Mouse (Mus musculus) forebrain, embryonic 11.5 days (tissue): ENCODE results near the gene Siglecg. TPM values are rescaled to one million over a fixed set of nuclear protein-coding genes. Genes with fewer than 3 reads are reported as not detected.
A peak's percentile ranks its signal among the peaks of the same experiment; 100 is the strongest.

ENCODE experiments used
- ATAC-seq: fragments of 200-750 bp; cut with Nextera tagmentation; replicated peaks from 2 replicates; pipeline ENCODE4 v1.8.0; 2017; ENCODE audit warnings: moderate TSS enrichment; ENCODE audit not compliant: low FRiP score
- DNase-seq: peaks from one replicate; pipeline ENCODE4 v3.0.0-alpha.2; 2017; ENCODE audit warnings: low spot score
- H3K27ac ChIP-seq: fragments of 300-500 bp; sonication (generic); 2 replicates; pipeline ENCODE4 v1.5.1; 2014; ENCODE audit warnings: low read depth, low read length
- H3K27me3 ChIP-seq: fragments of 300-500 bp; sonication (generic); 2 replicates; pipeline ENCODE4 v1.6.1; 2014; ENCODE audit warnings: mild to moderate bottlenecking, low read length, mixed read lengths; ENCODE audit not compliant: control insufficient read depth, insufficient read depth
- H3K36me3 ChIP-seq: fragments of 300-500 bp; sonication (generic); 2 replicates; pipeline ENCODE4 v1.6.1; 2014; ENCODE audit warnings: mild to moderate bottlenecking, low read length, moderate library complexity, mixed read lengths; ENCODE audit not compliant: control insufficient read depth, insufficient read depth
- H3K4me1 ChIP-seq: fragments of 300-500 bp; sonication (generic); replicated peaks from 2 replicates; pipeline ENCODE4 v1.6.1; 2014; ENCODE audit warnings: low read length, mixed read lengths; ENCODE audit not compliant: control insufficient read depth, insufficient read depth
- H3K4me2 ChIP-seq: fragments of 300-500 bp; sonication (generic); 2 replicates; pipeline ENCODE4 v1.6.1; 2014; ENCODE audit warnings: low read depth, mild to moderate bottlenecking, low read length, moderate library complexity, mixed read lengths; ENCODE audit not compliant: severe bottlenecking
- H3K4me3 ChIP-seq: fragments of 300-500 bp; sonication (generic); 2 replicates; pipeline ENCODE4 v1.5.1; 2014; ENCODE audit warnings: low read depth, low read length
- H3K9ac ChIP-seq: fragments of 300-500 bp; sonication (generic); 2 replicates; pipeline ENCODE4 v1.6.1; 2014; ENCODE audit warnings: low read length
- H3K9me3 ChIP-seq: fragments of 300-500 bp; sonication (generic); 2 replicates; pipeline ENCODE4 v1.6.1; 2016; ENCODE audit warnings: low read length, mixed read lengths; ENCODE audit not compliant: control insufficient read depth
- WGBS: fragments of 180-500 bp; shearing (Covaris S2); extraction: QIAGEN DNeasy Blood & Tissue Kit; methylation state at CpG from one replicate; pipeline ENCODE4 v1.1.7; 2014; 5-methylcytosine and 5-hydroxymethylcytosine counted together
- polyA plus RNA-seq: library from polyadenylated mRNA; unstranded; fragments of >200 nt; fragmentation: Nextera tagmentation; extraction: Ambion mirVana; gene quantifications from 2 replicates; pipeline ENCODE4 v1.2.1, GENCODE M21; 2014

Gene Siglecg
- polyA plus RNA-seq: 0.04 TPM in 1 of 2 replicates, not detected in the other

DNA sequence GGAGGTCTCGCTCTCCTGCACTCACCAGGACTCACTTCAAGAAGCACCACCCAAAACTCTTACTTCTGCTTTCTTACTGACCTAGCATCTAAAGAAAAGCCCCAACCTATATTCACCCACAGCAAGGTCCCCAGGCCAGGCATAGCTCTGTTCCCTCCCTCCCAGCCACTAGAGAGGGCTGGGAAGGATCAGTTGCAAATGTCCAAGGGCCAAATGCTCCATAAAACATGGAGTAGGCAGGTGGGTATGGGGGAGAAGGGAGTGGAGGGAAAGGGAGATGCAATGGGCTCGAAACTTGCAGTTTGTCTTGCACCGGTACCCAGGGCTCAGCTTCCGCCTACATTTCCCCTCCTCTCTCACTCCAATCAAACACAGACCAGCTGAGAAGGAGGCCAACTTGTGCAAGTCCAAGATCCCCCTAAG, at the start of gene Siglecg:
TSS of gene Siglecg (plus strand) at position 74 of the 423 bp plus-strand sequence.
- H3K4me1 ChIP-seq: no peaks in the 10 kb centered on the region
- H3K27ac ChIP-seq: no peak within 1 kb of the TSS
- ATAC-seq: no peak
- H3K9ac ChIP-seq: no peak within 1 kb of the TSS
- no peak within 1 kb of the TSS for H3K4me2 ChIP-seq
- no peaks in the 10 kb centered on the region for H3K9me3 ChIP-seq
- DNase-seq: no peak
- no peaks in the 10 kb centered on the region for H3K27me3 ChIP-seq
- 91% methylated on average over 4 of the region's 4 CpGs for WGBS
- H3K36me3 ChIP-seq: no peaks in the 10 kb centered on the region
- H3K4me3 ChIP-seq: no peak within 1 kb of the TSS

DNA sequence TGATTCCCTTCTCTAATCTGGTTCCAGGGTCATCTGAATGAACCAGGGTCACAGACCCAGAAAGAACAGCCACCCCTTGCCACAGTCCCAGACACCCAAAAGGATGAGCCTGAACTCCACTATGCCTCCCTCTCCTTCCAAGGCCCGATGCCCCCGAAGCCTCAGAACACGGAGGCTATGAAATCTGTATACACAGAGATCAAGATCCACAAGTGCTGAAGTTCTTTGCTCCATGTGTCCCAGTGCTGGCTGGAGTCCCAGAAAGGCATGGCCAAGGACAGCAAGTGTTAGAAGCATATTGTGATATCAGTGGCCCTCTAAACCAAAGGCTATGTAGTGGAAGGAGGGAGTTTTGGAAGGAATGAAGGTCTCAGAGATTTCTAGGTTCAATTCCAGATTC, 49.4 kb upstream of the Siglecg start:
- Histone ChIP-seq H3K4me2 (no peak overlapping the region), H3K27me3 (no peaks in the 10 kb centered on the region), H3K9ac (no peak overlapping the region), H3K9me3 (no peaks in the 10 kb centered on the region), H3K4me3 (no peak overlapping the region), H3K27ac (no peak overlapping the region), H3K4me1 (no peaks in the 10 kb centered on the region), H3K36me3 (no peaks in the 10 kb centered on the region)
- ATAC-seq: no peak
- no peak for DNase-seq
- WGBS: 93% methylated on average over 3 of the region's 3 CpGs

DNA sequence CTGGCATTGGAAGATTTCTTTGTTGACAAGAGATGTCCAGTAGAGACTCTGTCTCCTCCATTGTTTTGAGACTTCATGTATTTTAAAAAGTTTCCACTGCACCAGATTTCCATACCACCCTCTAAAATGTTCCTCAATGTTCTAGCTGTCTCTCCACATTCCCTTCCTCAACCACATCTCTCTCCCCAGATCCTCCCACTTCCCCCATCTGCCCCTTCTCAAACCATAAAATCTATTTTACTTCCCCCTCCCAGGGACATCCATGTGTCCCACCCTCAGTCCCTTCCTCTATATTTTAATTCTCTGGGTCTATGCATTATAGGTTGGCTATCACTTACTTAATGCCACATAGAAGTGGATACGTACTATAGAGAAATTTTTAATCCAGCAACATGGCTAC, 46.6 kb upstream of the Siglecg start:
- no peaks in the 10 kb centered on the region for H3K4me1 ChIP-seq
- H3K4me2 ChIP-seq: no peak overlapping the region
- no peak for ATAC-seq
- no peaks in the 10 kb centered on the region for H3K36me3 ChIP-seq
- no peak overlapping the region for H3K27ac ChIP-seq
- H3K9me3 ChIP-seq: no peaks in the 10 kb centered on the region
- no peak for DNase-seq
- WGBS: 93% methylated on average over 1 of the region's 1 CpGs
- no peaks in the 10 kb centered on the region for H3K27me3 ChIP-seq
- no peak overlapping the region for H3K4me3 ChIP-seq
- no peak overlapping the region for H3K9ac ChIP-seq

DNA sequence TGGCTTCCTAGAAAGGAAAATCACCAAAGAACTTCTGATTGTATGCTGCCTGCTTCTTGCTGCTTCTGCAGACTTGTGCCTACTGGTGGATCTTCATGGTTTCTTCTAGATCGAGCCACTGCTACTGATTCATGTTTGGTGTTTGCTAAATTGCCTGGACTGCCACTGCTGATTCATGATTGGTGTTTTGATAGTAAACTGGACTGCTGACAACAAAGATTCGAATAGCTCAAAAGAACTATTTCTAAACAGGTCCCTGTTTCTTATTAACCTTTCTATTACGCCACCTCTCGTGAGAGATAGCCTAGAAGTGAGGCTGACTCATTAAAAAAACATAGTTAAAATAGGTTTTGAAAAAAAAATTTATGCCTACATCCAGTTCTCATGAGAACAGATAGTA, 46.0 kb upstream of the Siglecg start:
- Histone ChIP-seq H3K27ac (no peak overlapping the region), H3K36me3 (no peaks in the 10 kb centered on the region), H3K27me3 (no peaks in the 10 kb centered on the region), H3K4me2 (no peak overlapping the region), H3K9me3 (no peaks in the 10 kb centered on the region), H3K9ac (no peak overlapping the region), H3K4me3 (no peak overlapping the region), H3K4me1 (no peaks in the 10 kb centered on the region)
- DNase-seq: no peak
- ATAC-seq: no peak
- 81% methylated on average over 4 of the region's 4 CpGs for WGBS

DNA sequence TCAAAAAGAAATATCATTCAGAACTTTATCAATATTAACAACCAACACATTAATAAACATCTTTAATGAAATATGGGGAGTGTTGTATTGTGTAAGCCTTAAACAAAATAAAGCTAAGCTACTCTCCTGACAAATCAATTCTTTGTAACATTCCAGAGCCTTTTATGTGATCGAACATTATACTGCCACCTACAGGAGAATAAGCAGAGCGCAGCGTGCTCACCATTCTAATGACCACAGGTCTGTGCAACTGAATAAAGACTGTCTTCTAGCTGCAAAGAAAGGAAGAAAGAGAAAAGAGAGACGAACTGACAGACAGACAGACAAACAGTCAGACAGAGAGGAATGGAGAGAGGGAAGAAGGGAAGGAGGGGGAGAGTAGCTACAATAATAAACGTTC, 29.8 kb upstream of the Siglecg start:
- no peak overlapping the region for H3K9ac ChIP-seq
- H3K27ac ChIP-seq: no peak overlapping the region
- H3K4me2 ChIP-seq: no peak overlapping the region
- WGBS: 17% methylated on average over 5 of the region's 5 CpGs
- H3K36me3 ChIP-seq: no peaks in the 10 kb centered on the region
- ATAC-seq (no peak), DNase-seq (peak; percentile 62)
- no peaks in the 10 kb centered on the region for H3K4me1 ChIP-seq
- H3K27me3 ChIP-seq: no peaks in the 10 kb centered on the region
- no peak overlapping the region for H3K4me3 ChIP-seq
- H3K9me3 ChIP-seq: no peaks in the 10 kb centered on the region

DNA sequence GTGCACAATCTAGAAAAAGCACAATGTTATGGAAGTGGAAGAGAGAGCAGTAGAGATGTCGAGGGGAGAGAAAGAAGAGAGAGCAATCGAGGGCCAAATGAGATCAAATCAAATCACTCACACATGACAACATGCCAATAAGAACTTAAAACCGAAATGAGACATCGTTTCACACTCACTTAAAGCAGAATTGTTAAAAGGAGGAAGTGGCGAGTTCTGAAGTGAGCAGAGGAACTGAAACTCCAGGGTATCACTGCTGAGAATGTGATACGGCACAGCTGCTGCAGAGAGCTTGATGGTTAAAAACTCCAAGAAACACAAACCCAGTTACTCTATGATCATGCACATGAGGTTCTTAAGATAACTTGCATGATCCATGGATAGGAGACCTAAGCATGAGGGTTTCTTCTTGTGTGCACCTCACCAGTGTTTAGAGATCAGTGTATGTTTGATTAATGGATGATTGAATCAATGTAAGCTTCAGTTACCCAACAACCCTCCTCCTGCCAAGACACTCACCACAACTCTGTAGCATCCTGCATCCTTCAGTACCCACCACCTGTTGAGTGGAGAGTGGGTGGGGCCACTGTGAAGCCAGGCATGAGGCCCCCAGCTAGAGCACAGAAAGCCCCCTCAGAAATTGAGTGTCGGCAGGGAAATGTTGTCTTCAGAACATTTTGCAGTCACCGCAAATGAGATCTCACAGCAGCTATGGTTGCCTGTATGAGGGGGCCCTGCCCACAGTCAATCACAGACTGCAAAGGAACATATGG, 15.5 kb upstream of the Siglecg start:
- Histone ChIP-seq H3K9ac (no peak overlapping the region), H3K4me2 (no peak overlapping the region), H3K36me3 (no peaks in the 10 kb centered on the region), H3K4me1 (no peaks in the 10 kb centered on the region), H3K4me3 (no peak overlapping the region), H3K9me3 (no peaks in the 10 kb centered on the region), H3K27ac (no peak overlapping the region), H3K27me3 (no peaks in the 10 kb centered on the region)
- DNase-seq (no peak), ATAC-seq (no peak)
- 80% methylated on average over 8 of the region's 8 CpGs for WGBS

DNA sequence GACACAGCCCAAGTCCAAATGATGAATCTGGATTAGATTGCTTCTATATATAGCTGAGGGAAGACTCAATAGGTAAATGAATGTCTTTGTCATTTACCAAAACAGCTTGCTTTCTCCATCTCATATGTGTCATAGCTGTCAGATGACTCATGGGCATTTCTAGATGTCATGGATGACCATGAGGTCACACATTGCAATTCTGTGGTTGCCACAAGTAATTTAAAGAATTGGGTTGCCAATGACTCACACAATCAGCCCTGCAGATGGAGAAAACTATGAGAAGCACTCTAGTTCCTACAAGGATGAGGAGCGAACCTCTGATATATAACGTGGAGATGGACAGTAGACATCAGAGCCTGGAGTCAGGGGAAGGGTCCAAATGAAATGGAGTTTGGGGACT, 8.5 kb upstream of the Siglecg start:
- ATAC-seq: no peak
- Histone ChIP-seq H3K4me3 (no peak overlapping the region), H3K27me3 (no peaks in the 10 kb centered on the region), H3K4me2 (no peak overlapping the region), H3K4me1 (no peaks in the 10 kb centered on the region), H3K27ac (no peak overlapping the region), H3K9me3 (no peaks in the 10 kb centered on the region), H3K9ac (no peak overlapping the region), H3K36me3 (no peaks in the 10 kb centered on the region)
- DNase-seq: no peak
- 81% methylated on average over 2 of the region's 2 CpGs for WGBS

DNA sequence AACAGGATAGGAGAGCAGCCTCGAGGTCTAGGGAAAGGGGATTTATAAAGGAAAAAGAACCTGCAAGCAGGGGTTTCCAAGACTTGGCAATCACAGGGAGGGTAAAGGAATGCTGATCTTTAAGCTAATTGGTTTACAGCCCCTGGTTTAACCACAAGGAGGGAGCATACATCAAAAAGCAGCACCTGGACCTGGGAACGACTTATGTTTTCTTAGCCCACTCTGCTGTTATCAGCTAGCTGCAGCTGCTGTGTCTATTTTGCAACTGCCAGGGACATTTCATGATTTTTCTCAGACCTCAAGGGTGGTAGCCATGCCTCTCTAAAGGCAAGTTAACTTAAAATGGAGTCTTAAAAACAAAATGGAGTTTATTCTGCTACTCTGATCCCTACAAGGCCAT, 5.3 kb upstream of the Siglecg start:
- no peaks in the 10 kb centered on the region for H3K4me1 ChIP-seq
- H3K9ac ChIP-seq: no peak overlapping the region
- H3K4me3 ChIP-seq: no peak overlapping the region
- no peak overlapping the region for H3K27ac ChIP-seq
- ATAC-seq: no peak
- no peak for DNase-seq
- H3K4me2 ChIP-seq: no peak overlapping the region
- WGBS: 52% methylated on average over 2 of the region's 2 CpGs
- no peaks in the 10 kb centered on the region for H3K9me3 ChIP-seq
- no peaks in the 10 kb centered on the region for H3K27me3 ChIP-seq
- no peaks in the 10 kb centered on the region for H3K36me3 ChIP-seq

DNA sequence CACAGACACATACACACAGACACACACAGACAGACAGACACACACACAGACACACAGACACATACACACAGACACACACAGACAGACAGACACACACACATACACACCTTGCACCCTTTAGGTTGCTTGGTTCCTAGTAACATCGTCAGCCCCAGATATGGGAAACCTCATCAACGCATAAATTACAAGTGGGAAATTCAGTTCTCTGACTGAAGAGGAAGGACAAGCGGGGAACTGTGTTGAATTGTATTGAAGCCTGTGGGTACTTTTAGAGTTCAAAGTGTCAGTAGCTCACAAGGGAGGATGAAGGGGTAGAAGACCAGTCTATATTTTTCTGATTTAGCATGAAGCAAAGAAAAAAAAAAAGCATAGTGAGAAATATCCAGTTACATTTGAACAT, 431 bp upstream of the Siglecg start:
- ATAC-seq: no peak
- 74% methylated on average over 3 of the region's 3 CpGs for WGBS

More for the DNA sequence above, 431 bp upstream of the Siglecg start:
- Histone ChIP-seq H3K36me3 (no peaks in the 10 kb centered on the region), H3K9ac (no peak overlapping the region), H3K27me3 (no peaks in the 10 kb centered on the region), H3K4me3 (no peak overlapping the region), H3K27ac (no peak overlapping the region), H3K9me3 (no peaks in the 10 kb centered on the region), H3K4me1 (no peaks in the 10 kb centered on the region), H3K4me2 (no peak overlapping the region)
- DNase-seq: no peak
